Mouse (Mus musculus) C2C12 (cell line): Measurements from ENCODE around the gene Afap1. TPM values are rescaled to one million over a fixed set of nuclear protein-coding genes. Genes with fewer than 3 reads are reported as not detected.

ENCODE experiments used
- H3K27me3 ChIP-seq: one replicate; pipeline ENCODE4 v1.6.1; 2011; ENCODE audit not compliant: control insufficient read depth, insufficient read depth, insufficient read length
- H3K36me3 ChIP-seq: one replicate; pipeline ENCODE4 v1.6.1; 2011; ENCODE audit not compliant: control insufficient read depth, insufficient read depth
- H3K4me3 ChIP-seq: one replicate; pipeline ENCODE4 v1.5.1; 2011; ENCODE audit warnings: mild to moderate bottlenecking, control low read depth; ENCODE audit not compliant: poor library complexity, insufficient read depth, severe bottlenecking
- H3K79me2 ChIP-seq: one replicate; pipeline ENCODE4 v1.6.1; 2011; ENCODE audit not compliant: control insufficient read depth, insufficient read depth
- H3K79me3 ChIP-seq: one replicate; pipeline ENCODE4 v1.6.1; 2011; ENCODE audit warnings: low read depth, control low read depth
- H3ac ChIP-seq: one replicate; pipeline ENCODE3; 2011; ENCODE audit warnings: low read depth; ENCODE audit not compliant: control insufficient read depth, insufficient read length
- CEBPB ChIP-seq: IDR thresholded peaks from one replicate; pipeline ENCODE4 v1.6.1; 2011; ENCODE audit warnings: low read depth, mild to moderate bottlenecking, control low read depth, moderate library complexity
- CTCF ChIP-seq: IDR thresholded peaks from one replicate; pipeline ENCODE4 v1.5.1; 2011; ENCODE audit not compliant: control insufficient read depth, insufficient read depth, insufficient read length
- FOSL1 ChIP-seq: IDR thresholded peaks from one replicate; pipeline ENCODE4 v1.8.0; 2011; ENCODE audit warnings: mild to moderate bottlenecking, low read length; ENCODE audit not compliant: poor library complexity, insufficient read depth, severe bottlenecking
- MAX ChIP-seq: IDR thresholded peaks from one replicate; pipeline ENCODE4 v1.6.1; 2011; ENCODE audit warnings: mild to moderate bottlenecking, control low read depth
- MYOD1 ChIP-seq: IDR thresholded peaks from one replicate; pipeline ENCODE4 v1.6.1; 2011; ENCODE audit warnings: low read depth; ENCODE audit not compliant: control insufficient read depth, insufficient read length
- MYOG ChIP-seq: IDR thresholded peaks from one replicate; pipeline ENCODE4 v1.6.1; 2011; ENCODE audit not compliant: control insufficient read depth, insufficient read length; ENCODE audit errors: extremely low read depth
- USF1 ChIP-seq: IDR thresholded peaks from one replicate; pipeline ENCODE4 v1.6.1; 2011; ENCODE audit warnings: low read depth, mild to moderate bottlenecking, control low read depth, moderate library complexity
- polyA plus RNA-seq: library from polyadenylated mRNA; unstranded; fragments of >200 nt; fragmentation: generic; extraction: Trizol; gene quantifications from one replicate; pipeline ENCODE4 v1.2.1, GENCODE M21; 2012; ENCODE audit warnings: missing spikeins

Afap1 gene
- polyA plus RNA-seq, 1 experiment, result 9.5 TPM

DNA sequence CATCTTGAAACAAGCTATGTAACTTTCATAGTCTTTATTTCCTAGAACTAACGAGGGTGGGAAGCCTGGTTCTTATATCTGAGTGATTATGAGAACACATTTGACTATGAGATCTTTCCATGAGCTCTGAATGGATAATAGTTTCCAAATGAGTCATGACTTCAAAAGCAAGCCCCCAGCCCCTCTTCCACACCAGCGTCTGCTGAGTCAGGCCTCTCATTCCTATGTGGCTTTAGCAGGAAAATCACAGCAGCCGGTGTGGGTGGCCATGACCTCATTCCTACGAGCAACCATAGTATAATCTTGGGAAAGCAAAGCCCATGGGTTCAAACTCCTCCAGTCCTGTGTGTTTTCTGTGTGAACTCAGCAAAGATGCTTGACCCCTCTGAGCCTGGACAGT, 23.1 kb upstream of the Afap1 start:
- Histone ChIP-seq H3ac (no peak overlapping the region), H3K27me3 (no peaks in the 10 kb centered on the region), H3K36me3 (no peaks in the 10 kb centered on the region), H3K79me3 (no peaks in the 10 kb centered on the region), H3K4me3 (no peak overlapping the region), H3K79me2 (no peaks in the 10 kb centered on the region)
- no peak for TF ChIP-seq CTCF
- TF ChIP-seq CEBPB, result no peak
- no peak for TF ChIP-seq FOSL1
- TF ChIP-seq MYOG, result no peak
- no peak for TF ChIP-seq MAX

- Histone ChIP-seq H3K4me3 (no peak overlapping the region), H3ac (no peak overlapping the region), H3K27me3 (no peaks in the 10 kb centered on the region), H3K79me2 (no peaks in the 10 kb centered on the region), H3K79me3 (no peaks in the 10 kb centered on the region), H3K36me3 (no peaks in the 10 kb centered on the region)
- no peak for TF ChIP-seq MYOG
- no peak for TF ChIP-seq MYOD1
- no peak for TF ChIP-seq MAX
- no peak for TF ChIP-seq CEBPB
- no peak for TF ChIP-seq USF1
- peak; percentile 67 for TF ChIP-seq CTCF
Measured at GRCm38 (mm10) chr5:35870408-35871012, 22.6 kb upstream of the Afap1 start.

DNA sequence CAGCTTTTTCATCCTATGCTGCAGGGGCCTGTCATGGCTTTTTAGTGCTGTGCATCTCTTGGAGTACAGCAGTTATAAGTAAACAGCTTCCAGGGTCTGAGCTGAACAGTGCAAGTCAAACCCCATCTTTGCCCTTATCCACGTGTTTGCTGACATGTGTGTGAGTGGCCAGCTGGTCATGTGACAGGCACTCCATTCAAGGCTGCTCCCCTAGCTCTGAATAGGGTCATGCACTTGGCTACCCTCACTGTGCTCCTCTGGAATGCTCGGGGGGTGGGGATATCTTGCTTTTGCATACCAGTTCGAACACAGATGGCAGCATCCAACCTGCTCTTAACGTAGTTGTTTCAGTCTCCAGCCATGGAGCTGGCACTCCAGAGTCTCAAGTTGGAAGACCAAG, 19.7 kb upstream of the Afap1 start:
- no peaks in the 10 kb centered on the region for H3K27me3 ChIP-seq
- no peaks in the 10 kb centered on the region for H3K79me3 ChIP-seq
- H3K79me2 ChIP-seq, result no peaks in the 10 kb centered on the region
- no peaks in the 10 kb centered on the region for H3K36me3 ChIP-seq
- no peak overlapping the region for H3K4me3 ChIP-seq
- no peak overlapping the region for H3ac ChIP-seq
- TF ChIP-seq MAX, result no peak
- peak; percentile 26 for TF ChIP-seq USF1

DNA sequence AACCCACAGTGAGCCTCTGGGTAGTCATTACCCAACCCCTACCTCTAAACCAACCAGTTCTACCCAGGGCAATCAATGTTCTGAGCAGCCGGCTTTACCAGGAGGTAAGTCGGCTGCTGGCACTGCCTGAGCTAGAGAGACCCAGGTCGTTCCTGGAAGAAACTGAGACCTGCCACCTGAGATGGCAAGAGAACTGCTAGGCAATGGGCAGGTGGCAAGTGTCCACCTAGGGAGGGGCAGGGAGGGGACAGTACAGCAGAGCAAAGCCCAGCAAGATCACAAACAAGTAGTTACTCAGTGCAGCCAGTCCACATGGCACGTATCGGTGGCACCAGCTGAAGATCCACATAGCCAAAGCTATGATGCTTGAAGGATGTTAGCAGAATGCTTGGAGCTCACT, 16.9 kb upstream of the Afap1 start:
- Histone ChIP-seq H3K36me3 (no peaks in the 10 kb centered on the region), H3ac (no peak overlapping the region), H3K4me3 (no peak overlapping the region), H3K27me3 (no peaks in the 10 kb centered on the region), H3K79me3 (no peaks in the 10 kb centered on the region), H3K79me2 (no peaks in the 10 kb centered on the region)
- TF ChIP-seq CEBPB, result no peak
- no peak for TF ChIP-seq MYOD1
- TF ChIP-seq CTCF, result no peak
- TF ChIP-seq MYOG, result no peak
- TF ChIP-seq MAX, result no peak
- TF ChIP-seq FOSL1, result no peak
- no peak for TF ChIP-seq USF1

- H3K36me3 ChIP-seq, result no peaks in the 10 kb centered on the region
- no peaks in the 10 kb centered on the region for H3K27me3 ChIP-seq
- no peaks in the 10 kb centered on the region for H3K79me2 ChIP-seq
- no peak overlapping the region for H3ac ChIP-seq
- no peaks in the 10 kb centered on the region for H3K79me3 ChIP-seq
- TF ChIP-seq MYOD1, result no peak
- TF ChIP-seq FOSL1, result no peak
- TF ChIP-seq USF1, result no peak
- TF ChIP-seq CEBPB, result no peak
- no peak for TF ChIP-seq MAX
- no peak for TF ChIP-seq MYOG
- no peak for TF ChIP-seq CTCF
- no peak overlapping the region for H3K4me3 ChIP-seq
Measured at GRCm38 (mm10) chr5:35879199-35879598, 13.9 kb upstream of the Afap1 start.

GRCm38 (mm10) chr5:35882391-35882790, 10.7 kb upstream of the Afap1 start:
- H3K36me3 ChIP-seq, result no peaks in the 10 kb centered on the region
- no peaks in the 10 kb centered on the region for H3K27me3 ChIP-seq
- H3K4me3 ChIP-seq, result no peak overlapping the region
- no peak for TF ChIP-seq CTCF
- no peak for TF ChIP-seq USF1
- no peak for TF ChIP-seq FOSL1
- TF ChIP-seq MYOG, result no peak
- TF ChIP-seq CEBPB, result no peak
- TF ChIP-seq MYOD1, result no peak
- no peak for TF ChIP-seq MAX
- H3K79me2 ChIP-seq, result no peaks in the 10 kb centered on the region
- no peaks in the 10 kb centered on the region for H3K79me3 ChIP-seq
- H3ac ChIP-seq, result no peak overlapping the region
